Mouse (Mus musculus): ENCODE data around the gene Spin1. TPM values are rescaled to one million over a fixed set of nuclear protein-coding genes. Genes with fewer than 3 reads are reported as not detected.

Spin1 gene
- polyA plus RNA-seq, 1 experiment from 2014 or later = 85.7 TPM

DNA sequence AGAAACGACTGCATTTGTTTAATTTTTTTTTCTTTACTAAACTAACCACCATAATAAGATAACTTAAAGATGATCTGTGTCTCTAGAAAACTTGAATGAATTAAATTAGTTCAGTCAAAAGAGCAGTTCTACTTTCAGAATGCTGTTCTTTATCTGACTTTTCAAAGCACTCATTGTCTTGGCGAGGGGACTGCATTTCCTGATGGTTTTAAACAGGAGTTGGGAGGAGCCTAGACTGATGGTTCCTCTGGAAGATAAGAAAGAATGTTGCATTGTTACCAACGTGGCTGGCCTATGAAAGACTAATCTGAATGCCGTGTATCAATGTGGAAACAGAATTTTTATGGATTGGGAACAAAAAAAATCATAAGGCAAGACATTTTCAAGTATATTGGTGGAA, 20.1 kb downstream of the Spin1 start:
- H3K27me3 ChIP-seq = no peaks in the 10 kb centered on the region
- 10% methylated on average over 4 of the region's 4 CpGs for WGBS
- no peak overlapping the region for H3K4me2 ChIP-seq
- H3K36me3 ChIP-seq = peaks cover 18% of the 10 kb centered on the region; the same call in 1 of the 2 replicates
- H3K27ac ChIP-seq = peak overlapping the region; percentile 17; the same call in 1 of the 2 replicates
- H3K4me3 ChIP-seq = no peak overlapping the region
- H3K9ac ChIP-seq = no peak overlapping the region
- no peak for ATAC-seq (ENCODE audit: borderline replicate concordance, extremely low read depth, low FRiP score, low TSS enrichment)
- no peaks in the 10 kb centered on the region for H3K9me3 ChIP-seq
- H3K4me1 ChIP-seq = peaks cover 47% of the 10 kb centered on the region

GRCm38 (mm10) chr13:51121966-51122365, 21.3 kb downstream of the Spin1 start:
- WGBS = 19% methylated on average over 1 of the region's 1 CpGs
- Histone ChIP-seq H3K27me3 (no peaks in the 10 kb centered on the region), H3K4me2 (no peak overlapping the region), H3K9me3 (no peaks in the 10 kb centered on the region), H3K4me3 (no peak overlapping the region), H3K9ac (no peak overlapping the region), H3K27ac (no peak overlapping the region), H3K36me3 (peaks cover 18% of the 10 kb centered on the region; the same call in 1 of the 2 replicates), H3K4me1 (peaks cover 41% of the 10 kb centered on the region)
- ATAC-seq (ENCODE audit: borderline replicate concordance, extremely low read depth, low FRiP score, low TSS enrichment) = no peak

- Histone ChIP-seq H3K27me3 (no peaks in the 10 kb centered on the region), H3K9me3 (no peaks in the 10 kb centered on the region), H3K9ac (no peak overlapping the region), H3K4me1 (peaks cover 43% of the 10 kb centered on the region), H3K36me3 (peaks cover 19% of the 10 kb centered on the region; the same call in 1 of the 2 replicates), H3K4me2 (no peak overlapping the region), H3K4me3 (no peak overlapping the region), H3K27ac (no peak overlapping the region)
- WGBS = 78% methylated on average over 8 of the region's 8 CpGs
- no peak for ATAC-seq (ENCODE audit: borderline replicate concordance, extremely low read depth, low FRiP score, low TSS enrichment)
Measured at GRCm38 (mm10) chr13:51122771-51123170, 22.1 kb downstream of the Spin1 start.

- Histone ChIP-seq H3K27ac (no peak overlapping the region), H3K9me3 (no peaks in the 10 kb centered on the region), H3K4me2 (no peak overlapping the region), H3K4me1 (peaks cover 33% of the 10 kb centered on the region), H3K4me3 (no peak overlapping the region), H3K27me3 (no peaks in the 10 kb centered on the region), H3K36me3 (peaks cover 26% of the 10 kb centered on the region; the same call in 1 of the 2 replicates), H3K9ac (no peak overlapping the region)
- 68% methylated on average over 8 of the region's 8 CpGs for WGBS
- ATAC-seq (ENCODE audit: borderline replicate concordance, extremely low read depth, low FRiP score, low TSS enrichment) = no peak
Measured at GRCm38 (mm10) chr13:51125357-51125756, 24.7 kb downstream of the Spin1 start.

DNA sequence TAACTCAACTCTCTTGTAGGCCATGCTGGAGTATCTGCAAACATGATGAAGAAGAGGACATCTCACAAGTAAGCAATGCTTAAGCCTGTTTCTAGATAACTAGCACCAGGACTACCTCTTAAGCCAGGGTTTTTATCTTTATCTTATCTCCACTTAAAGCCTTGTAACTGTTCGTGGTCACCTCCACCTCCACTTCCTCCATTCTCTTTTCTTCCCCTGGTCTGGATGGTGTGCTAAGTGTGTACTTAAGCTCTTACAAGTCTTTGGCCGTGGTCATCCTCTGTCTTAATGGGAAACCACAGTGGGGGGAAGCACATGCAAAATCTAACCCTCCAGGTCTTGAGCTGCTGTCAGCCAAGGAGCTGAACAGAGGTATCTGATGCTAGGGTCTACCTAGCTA, 27.2 kb downstream of the Spin1 start:
- Histone ChIP-seq H3K9ac (no peak overlapping the region), H3K4me1 (peaks cover 18% of the 10 kb centered on the region; the same call in 1 of the 2 replicates), H3K4me2 (no peak overlapping the region), H3K9me3 (no peaks in the 10 kb centered on the region), H3K36me3 (peaks cover 37% of the 10 kb centered on the region; the same call in 1 of the 2 replicates), H3K27me3 (no peaks in the 10 kb centered on the region), H3K4me3 (no peak overlapping the region), H3K27ac (peak overlapping the region; percentile 32)
- 69% methylated on average over 2 of the region's 2 CpGs for WGBS
- ATAC-seq (ENCODE audit: borderline replicate concordance, extremely low read depth, low FRiP score, low TSS enrichment) = no peak

DNA sequence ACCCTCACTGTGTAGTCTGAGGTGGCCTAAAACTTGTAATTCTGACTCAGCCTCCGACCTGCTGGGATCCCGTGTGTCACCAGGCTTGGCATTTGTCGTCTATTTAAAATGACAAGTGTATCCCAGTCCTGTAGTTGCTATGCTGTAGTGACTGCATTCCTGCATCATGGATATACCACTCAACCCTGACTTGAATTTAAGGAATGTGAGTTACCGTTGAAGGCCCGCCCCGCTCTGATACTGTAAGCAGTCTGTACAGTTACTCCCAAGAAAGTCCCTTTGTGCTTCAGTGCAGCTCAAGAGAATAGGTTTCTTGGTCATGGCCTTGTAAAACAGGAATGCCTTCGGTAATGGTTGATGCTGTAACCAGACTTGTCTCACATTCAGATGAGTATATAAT, 27.7 kb downstream of the Spin1 start:
- H3K27me3 ChIP-seq = no peaks in the 10 kb centered on the region
- H3K9ac ChIP-seq = no peak overlapping the region
- no peak overlapping the region for H3K4me3 ChIP-seq
- no peaks in the 10 kb centered on the region for H3K9me3 ChIP-seq
- 58% methylated on average over 7 of the region's 7 CpGs for WGBS
- peaks cover 32% of the 10 kb centered on the region; the same call in 1 of the 2 replicates for H3K36me3 ChIP-seq
- peaks cover 18% of the 10 kb centered on the region; the same call in 1 of the 2 replicates for H3K4me1 ChIP-seq
- ATAC-seq (ENCODE audit: borderline replicate concordance, extremely low read depth, low FRiP score, low TSS enrichment) = peak; percentile 69
- no peak overlapping the region for H3K4me2 ChIP-seq
- 0 out of 2 replicates have a peak overlapping the region, but pooled peaks have one; percentile 32 for H3K27ac ChIP-seq

- ATAC-seq (ENCODE audit: borderline replicate concordance, extremely low read depth, low FRiP score, low TSS enrichment) = no peak
- 82% methylated on average over 10 of the region's 10 CpGs for WGBS
- Histone ChIP-seq H3K36me3 (peaks cover 32% of the 10 kb centered on the region), H3K4me3 (no peak overlapping the region), H3K4me2 (no peak overlapping the region), H3K9ac (no peak overlapping the region), H3K9me3 (no peaks in the 10 kb centered on the region), H3K27me3 (no peaks in the 10 kb centered on the region), H3K27ac (no peak overlapping the region), H3K4me1 (peaks cover 9% of the 10 kb centered on the region; the same call in 1 of the 2 replicates)
Measured at GRCm38 (mm10) chr13:51131179-51131578, 30.5 kb downstream of the Spin1 start.

GRCm38 (mm10) chr13:51136315-51136714, 35.6 kb downstream of the Spin1 start:
- no peak overlapping the region for H3K9ac ChIP-seq
- no peak overlapping the region for H3K4me2 ChIP-seq
- H3K4me3 ChIP-seq = no peak overlapping the region
- no peaks in the 10 kb centered on the region for H3K9me3 ChIP-seq
- 83% methylated on average over 4 of the region's 4 CpGs for WGBS
- no peak for ATAC-seq (ENCODE audit: borderline replicate concordance, extremely low read depth, low FRiP score, low TSS enrichment)
- no peaks in the 10 kb centered on the region for H3K27me3 ChIP-seq
- H3K36me3 ChIP-seq = peaks cover 43% of the 10 kb centered on the region
- no peak overlapping the region for H3K27ac ChIP-seq
- 0 out of 2 replicates have a peak, but pooled peaks cover 3% of the 10 kb centered on the region for H3K4me1 ChIP-seq

GRCm38 (mm10) chr13:51136996-51137701, 36.5 kb downstream of the Spin1 start:
- H3K4me3 ChIP-seq = no peak overlapping the region
- no peak overlapping the region for H3K9ac ChIP-seq
- 0 out of 2 replicates have a peak overlapping the region, but pooled peaks have one; percentile 10 for H3K27ac ChIP-seq
- no peak overlapping the region for H3K4me2 ChIP-seq
- H3K36me3 ChIP-seq = peaks cover 41% of the 10 kb centered on the region
- 70% methylated on average over 2 of the region's 2 CpGs for WGBS
- no peak for ATAC-seq (ENCODE audit: borderline replicate concordance, extremely low read depth, low FRiP score, low TSS enrichment)
- H3K4me1 ChIP-seq = 0 out of 2 replicates have a peak, but pooled peaks cover 3% of the 10 kb centered on the region
- H3K9me3 ChIP-seq = no peaks in the 10 kb centered on the region
- no peaks in the 10 kb centered on the region for H3K27me3 ChIP-seq

DNA sequence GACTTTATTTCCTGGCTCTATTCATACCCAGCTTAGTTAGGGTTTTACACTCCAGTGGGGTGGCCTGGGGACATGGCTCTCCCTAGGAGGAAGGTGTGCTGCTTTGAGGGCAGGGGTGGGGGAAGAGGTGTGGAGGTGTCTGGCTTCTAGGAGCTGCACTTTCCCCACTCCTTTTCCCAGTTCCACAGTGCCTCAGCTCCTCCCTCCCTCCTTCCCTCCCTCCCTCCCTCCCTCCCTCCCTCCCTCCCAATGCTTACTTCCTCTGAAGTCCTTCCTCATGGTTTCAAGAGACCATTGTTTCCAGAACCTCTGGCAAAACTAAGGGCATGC, 37.0 kb downstream of the Spin1 start:
- H3K4me2 ChIP-seq = no peak overlapping the region
- peaks cover 45% of the 10 kb centered on the region for H3K36me3 ChIP-seq
- no peaks in the 10 kb centered on the region for H3K9me3 ChIP-seq
- 0 out of 2 replicates have a peak, but pooled peaks cover 3% of the 10 kb centered on the region for H3K4me1 ChIP-seq
- no peak overlapping the region for H3K9ac ChIP-seq
- no peak for ATAC-seq (ENCODE audit: borderline replicate concordance, extremely low read depth, low FRiP score, low TSS enrichment)
- H3K4me3 ChIP-seq = no peak overlapping the region
- H3K27ac ChIP-seq = 0 out of 2 replicates have a peak overlapping the region, but pooled peaks have one; percentile 10
- no peaks in the 10 kb centered on the region for H3K27me3 ChIP-seq

DNA sequence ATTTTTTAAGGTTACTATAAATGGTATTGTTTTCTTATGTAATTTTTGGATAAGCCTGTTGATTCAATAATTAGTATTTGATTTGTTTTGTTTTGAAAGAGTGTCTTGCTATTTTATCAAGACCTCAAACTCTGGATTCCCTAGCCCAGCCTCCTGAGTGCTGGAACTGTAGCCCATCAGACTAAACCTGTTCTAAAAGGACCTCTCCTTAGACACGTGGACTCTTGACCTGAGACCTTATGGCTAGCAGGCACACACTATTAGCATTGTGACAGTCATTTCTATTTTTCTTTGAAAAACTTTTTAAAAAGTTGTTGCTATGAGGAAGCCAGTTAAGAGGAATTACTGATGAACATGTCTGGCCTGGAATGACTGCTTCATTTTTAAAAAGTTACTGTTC, 46.4 kb downstream of the Spin1 start:
- Histone ChIP-seq H3K9ac (no peak overlapping the region), H3K4me3 (no peak overlapping the region), H3K36me3 (peaks cover 42% of the 10 kb centered on the region), H3K27me3 (no peaks in the 10 kb centered on the region), H3K4me2 (no peak overlapping the region), H3K4me1 (no peaks in the 10 kb centered on the region), H3K9me3 (no peaks in the 10 kb centered on the region), H3K27ac (no peak overlapping the region)
- WGBS = 44% methylated on average over 1 of the region's 1 CpGs
- ATAC-seq (ENCODE audit: borderline replicate concordance, extremely low read depth, low FRiP score, low TSS enrichment) = no peak

DNA sequence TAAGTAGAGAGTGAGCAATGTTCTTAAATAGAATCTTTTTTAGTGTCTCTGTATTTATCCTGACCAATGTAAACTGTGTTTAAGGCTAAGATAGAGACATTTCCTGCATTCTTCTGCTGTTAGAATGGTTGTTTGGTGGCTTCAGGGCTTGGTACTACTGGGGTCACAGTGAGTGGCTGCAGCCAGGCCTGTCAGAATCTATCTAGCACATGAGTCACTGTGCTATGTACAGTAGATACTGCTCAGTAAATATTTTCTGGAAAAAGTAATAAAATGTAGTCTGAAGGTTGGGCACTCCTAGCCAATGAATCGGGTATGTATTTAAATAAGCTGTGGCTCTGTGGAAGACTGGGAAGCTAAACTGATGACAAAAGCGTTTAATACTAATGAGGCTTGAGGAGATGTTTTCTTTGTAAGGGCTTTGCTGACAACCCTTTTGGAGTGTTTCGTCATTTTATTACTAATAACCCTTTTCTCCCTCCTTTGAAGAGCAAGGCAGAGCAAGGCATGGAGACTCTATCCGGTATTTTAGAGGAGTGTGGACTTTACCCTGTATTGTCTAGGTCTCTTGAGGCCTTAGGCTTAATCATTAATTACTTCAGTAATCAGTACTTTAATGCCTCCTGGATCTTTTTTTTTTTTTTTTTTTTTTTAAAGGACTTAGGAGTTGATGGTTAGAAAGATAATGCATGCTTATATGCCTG, 52.4 kb downstream of the Spin1 start:
- ATAC-seq (ENCODE audit: borderline replicate concordance, extremely low read depth, low FRiP score, low TSS enrichment) = no peak
- no peak overlapping the region for H3K27ac ChIP-seq
- H3K27me3 ChIP-seq = no peaks in the 10 kb centered on the region
- H3K4me3 ChIP-seq = no peak overlapping the region
- WGBS = 72% methylated on average over 4 of the region's 4 CpGs
- H3K9ac ChIP-seq = no peak overlapping the region
- peaks cover 42% of the 10 kb centered on the region for H3K36me3 ChIP-seq
- no peaks in the 10 kb centered on the region for H3K9me3 ChIP-seq
- H3K4me1 ChIP-seq = no peaks in the 10 kb centered on the region
- H3K4me2 ChIP-seq = no peak overlapping the region

All from lung, embryonic 15.5 days (tissue).